Mouse (Mus musculus) frontal cortex, postnatal 14 days (tissue): ENCODE results near the gene Ppp2r5b.
A peak's percentile ranks its signal among the peaks of the same experiment; 100 is the strongest.

ENCODE experiments used
- DNase-seq, 2 experiments: peaks; one replicate each; pipeline ENCODE4 v3.0.0; 2022; ENCODE audit warnings: low spot score in 2 of 2

Ppp2r5b gene

DNA sequence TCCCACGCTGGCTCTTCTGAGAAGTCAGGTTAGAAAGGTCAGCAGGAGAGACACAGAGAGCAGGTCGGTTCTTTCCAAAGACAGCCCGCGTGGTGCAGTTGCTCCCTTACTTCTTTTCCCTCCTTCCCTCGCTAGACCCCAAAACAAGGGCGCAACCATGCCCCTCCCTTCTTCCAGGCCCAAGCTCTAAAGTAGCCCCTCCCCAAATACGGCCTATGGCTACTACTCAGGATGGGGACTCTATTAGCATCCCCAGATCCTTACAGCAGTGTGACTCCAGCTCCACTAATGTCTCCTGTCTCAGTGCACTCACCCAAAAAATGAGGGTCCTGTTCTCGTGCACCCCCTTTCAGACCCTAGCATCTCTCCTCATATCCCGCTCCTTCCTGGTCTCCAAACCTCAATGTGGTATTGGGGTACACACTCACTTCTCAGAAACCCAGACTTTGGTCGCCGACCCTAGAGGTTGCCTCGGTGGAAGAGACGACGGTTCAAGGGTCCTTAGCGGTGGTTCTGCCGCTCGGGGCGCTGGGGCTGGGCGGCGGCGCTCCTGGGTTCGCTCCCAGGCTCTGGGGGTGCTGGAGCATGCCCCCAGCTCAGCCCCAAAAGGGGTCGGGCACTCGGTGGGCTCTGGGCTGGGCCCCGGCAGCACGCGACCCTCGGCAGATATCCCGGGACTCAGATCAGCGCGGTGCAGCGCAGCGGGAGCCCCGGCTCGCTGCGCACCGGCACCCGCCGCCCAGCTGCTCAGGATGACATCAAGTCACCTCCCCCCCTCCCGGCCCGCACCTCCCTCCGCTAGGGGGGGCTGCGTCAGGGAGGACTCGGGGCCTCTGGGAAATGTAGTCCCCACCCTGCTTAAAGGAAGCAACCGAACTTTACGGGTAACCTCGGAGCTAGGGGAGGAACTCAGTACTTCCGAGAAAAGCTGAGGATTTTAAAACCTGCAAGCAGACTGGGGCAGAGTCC is at the start of gene Ppp2r5b:
Ppp2r5b (minus strand) TSS at position 789 of the 969 bp plus-strand sequence.
- peak; percentile 93 for DNase-seq

DNA sequence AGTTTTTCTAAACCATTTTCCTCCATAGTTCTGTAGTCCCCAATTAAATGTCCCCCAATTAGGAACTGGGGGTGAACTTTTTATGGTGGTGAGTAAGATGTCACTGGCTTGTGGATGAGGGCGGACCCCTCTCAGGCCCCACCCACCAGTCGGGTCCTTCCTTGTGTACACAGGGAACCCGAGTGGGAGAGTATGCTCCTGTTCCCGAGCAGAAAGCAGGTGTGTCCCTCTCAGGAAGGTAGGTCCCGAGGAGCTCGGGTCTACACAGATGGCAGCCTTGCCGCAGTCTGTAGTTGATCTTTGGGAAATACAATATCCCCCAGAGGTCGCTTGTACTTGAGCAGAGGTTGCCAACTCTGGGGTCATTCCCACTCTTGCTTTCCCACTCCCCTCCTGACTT is 49.6 kb upstream of the Ppp2r5b start:
- no peak for DNase-seq

DNA sequence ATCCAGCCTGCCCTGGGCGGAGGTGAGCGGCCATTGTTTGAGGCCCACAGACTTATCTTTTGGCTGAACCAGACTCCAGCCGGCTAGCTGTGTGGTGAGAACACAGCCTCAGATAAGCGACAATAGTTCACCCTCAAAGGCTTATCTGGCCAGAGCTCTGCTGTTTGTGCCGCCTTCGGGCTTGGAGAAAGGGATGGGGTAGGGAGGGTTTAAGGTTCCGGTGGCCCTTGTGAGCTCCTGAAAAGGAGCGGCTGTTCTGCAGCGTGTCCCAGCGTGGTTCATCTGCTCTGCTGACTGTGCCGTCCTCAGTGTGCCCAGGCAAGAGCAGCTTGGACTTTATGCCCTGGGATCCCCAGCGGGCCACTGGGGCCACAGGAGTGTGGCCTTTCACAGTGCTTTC is 48.8 kb upstream of the Ppp2r5b start:
- DNase-seq, result no peak

DNA sequence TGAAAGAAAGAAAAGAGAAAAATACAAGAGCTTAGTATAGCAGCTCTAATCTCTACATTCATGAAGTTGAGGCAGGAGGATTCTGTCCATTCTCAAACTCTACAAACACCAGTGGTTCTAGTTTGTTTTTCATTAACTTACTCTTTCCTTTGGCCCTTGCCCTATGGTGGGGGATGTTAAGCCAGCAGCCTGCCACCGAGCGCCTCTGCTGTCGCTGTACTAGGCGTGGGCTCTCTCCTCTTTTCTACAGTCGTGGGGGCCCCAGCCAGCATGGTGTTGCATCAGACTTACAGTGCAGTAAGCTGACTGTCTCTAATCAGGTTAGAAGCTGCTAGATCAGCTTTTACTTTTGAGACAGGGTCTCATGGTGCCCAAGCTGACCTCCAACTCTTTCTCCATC is 47.3 kb upstream of the Ppp2r5b start:
- no peak for DNase-seq

DNA sequence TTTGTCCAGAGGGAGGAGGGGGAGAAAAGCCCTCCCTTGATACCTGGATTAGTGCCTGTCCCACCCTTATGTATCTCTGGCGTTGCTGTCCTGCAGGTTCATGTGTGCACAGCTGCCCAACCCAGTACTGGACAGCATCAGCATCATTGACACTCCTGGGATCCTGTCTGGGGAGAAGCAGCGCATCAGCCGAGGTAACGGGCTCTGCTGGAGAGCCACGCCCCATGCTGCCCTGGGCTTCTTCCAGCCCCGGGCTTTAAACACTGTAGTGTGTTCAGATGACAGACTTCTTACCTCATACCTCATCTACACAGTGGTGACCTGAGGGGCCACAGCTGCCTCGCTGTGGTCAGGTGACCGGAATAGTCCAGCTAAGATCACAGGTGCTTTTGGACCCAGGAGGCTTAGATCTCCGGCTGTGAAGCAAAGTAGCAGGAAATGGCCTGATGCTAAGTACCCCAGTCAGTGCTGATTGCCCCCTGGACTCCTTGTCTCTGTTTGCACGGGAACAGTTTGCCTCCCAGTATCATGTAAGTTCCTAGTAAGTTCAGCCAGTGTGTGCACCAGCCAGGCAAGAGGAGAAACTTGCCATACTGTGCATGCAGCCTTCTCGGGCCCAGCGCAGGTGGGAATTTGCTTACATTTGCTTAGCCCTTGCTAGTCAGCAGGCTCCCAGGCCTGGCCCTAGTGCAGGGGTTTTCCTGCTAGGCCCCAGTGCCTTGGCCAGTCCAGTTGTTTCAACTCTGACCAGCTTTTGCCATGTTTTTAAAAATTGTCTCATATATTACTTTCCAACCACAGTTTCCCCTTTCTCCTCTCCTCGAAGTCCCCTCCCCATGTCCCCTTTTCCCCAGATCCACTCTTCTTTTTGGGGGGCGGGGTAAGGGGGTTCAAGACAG is 45.7 kb upstream of the Ppp2r5b start:
- no peak for DNase-seq

DNA sequence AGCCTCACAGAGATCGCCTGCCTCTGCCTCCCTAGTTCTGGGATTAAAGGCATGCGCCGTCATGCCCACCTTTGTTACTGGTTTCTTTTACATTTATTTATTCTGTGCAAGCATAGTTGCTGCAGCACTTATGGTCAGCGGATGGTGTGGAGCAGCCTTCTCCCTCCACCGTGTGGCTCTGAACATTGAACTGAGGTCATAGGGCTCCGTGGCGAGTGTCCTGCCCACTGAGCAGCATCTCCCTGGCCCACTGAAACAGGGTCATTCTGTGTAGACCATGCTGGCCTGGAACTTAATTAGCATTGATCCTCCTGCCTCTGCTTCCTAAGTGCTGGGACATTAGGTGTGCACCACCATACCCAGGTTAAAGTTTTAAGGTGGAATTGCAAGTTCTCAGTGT is 44.9 kb upstream of the Ppp2r5b start:
- DNase-seq, result no peak

DNA sequence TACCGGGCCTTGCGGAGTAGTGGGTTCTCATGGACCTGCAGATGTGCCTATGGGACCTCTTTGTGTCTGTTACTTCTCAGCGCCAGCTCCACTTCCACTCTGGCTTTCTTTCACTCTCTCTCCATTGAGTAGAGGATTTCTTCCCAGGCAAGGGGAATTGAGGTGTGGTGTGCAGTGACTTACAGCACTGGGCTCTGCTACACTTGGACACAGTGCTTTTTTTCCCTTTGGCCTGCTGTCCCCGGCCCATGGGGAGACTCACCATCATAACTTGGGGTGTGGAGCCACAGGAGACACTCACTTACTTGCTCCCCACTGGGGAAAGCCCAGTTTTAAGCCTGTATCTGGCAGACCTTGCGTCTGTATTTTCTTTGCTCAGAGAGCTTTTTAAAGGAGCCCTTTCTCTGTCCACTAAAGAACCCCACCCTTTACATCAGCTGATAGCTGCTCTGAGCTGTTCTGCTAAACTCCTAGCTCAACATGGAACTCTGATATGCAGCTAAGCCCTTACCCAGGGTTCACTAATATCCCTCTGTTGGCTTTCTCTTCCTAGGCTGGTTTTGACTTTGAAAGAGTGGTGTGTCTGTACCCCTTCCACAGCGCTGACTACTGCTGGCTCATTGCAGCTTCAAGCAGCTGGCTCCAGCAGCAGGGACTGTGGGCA is 43.9 kb upstream of the Ppp2r5b start:
- no peak for DNase-seq

DNA sequence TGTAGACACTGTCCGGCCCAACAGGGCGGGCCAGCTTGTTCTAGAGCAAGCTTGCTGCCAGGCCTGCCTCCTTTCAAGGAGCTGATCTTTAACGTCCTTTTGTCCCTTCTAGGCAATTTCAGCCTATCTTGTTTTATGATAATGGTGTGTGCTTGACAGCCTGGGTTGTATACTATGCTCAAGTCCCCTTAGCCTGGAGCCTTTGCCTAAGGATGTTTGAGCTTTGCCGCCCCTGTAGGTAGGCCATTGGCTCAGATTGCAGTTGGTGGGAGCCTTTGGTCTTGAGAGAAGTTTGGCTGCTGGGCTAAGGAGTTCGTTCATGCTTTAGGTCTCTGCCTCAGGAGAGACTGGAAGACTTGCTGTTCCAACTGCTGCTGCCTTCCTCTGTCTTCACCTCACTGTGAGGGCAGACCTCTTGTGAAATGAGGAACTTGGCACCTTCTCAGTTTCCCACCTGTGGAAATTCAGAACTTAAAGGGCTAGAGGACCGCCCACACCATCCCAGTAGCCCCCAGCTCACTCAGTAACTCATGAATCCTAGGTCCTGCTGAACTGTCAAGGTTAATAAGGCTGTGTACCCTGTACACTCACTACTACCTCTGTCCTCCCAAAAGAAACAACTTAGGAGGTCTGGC is 42.9 kb upstream of the Ppp2r5b start:
- no peak for DNase-seq

DNA sequence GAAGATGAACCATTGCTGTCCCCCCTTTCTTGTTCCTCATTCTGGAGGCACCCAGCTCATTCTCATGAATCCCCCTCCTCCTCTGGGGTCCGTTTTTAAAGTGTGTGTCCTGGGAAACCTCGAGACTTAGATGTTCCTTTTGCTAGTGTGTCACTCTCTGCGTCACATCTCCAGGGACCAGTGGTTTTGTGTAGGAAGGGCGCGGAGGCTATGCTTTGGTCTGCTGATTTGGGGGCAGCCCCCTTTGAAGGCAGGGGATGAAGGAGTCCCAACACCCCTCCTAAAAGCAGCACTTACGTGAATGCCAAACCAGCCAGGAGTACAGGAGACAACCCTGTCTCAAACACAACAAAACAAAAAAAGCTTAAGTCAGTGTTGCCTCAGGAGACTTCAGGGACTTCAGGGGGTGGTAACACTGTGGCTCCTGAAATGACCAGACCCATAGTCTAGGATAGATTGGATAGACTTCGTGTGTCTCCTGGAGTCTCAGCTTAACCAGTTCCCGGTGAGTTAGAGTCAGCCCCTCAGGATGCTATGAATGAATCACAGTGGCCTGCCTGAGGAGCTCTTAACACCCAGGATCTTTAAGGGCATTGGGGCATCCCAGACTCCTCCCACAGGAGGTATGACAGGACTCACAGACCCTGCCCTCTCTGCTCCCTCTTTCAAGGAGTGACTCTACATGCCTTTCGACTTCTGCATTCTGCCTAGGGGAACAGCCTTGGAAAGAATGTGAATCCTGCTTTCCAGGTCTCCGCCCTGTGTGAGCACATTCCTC is 42.2 kb upstream of the Ppp2r5b start:
- no peak for DNase-seq

DNA sequence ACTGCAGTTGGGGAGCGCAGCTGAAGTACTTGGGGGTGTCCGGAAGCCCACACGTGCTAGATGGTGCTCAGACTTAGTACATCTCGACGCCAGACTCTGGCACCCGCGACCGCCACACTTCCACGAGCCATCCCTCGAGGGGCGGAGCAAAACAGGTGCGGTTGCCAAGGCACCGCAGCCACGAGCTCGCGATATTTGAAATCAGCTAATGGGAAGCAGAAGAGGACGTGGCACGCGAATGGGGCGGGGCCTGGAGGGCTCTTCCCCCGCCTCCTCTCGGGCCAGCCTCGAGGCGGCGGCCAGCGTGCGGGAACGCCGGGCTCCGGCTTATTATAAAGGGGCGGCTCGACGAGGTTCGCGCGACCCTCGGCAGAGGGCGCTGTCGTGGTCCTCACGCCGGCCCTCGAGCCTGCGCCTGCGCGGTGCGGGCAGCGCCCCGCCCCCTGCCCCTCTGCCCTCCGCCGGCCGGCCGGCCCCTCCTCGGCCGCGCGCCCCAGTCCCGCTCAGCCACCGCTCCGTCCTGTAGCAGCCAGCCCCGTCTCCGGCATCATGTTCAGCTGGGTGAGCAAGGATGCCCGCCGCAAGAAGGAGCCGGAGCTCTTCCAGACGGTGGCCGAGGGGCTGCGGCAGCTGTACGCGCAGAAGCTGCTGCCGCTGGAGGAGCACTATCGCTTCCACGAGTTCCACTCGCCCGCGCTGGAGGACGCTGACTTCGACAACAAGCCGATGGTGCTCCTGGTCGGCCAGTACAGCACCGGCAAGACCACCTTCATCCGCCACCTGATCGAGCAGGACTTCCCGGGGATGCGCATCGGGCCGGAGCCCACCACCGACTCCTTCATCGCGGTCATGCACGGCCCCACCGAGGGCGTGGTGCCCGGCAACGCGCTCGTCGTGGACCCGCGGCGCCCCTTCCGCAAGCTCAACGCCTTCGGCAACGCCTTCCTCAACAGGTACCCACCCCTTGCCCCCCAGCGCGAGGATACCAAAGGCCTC is 41.1 kb upstream of the Ppp2r5b start, which contains the start of gene Ehd1:
Ehd1 (plus strand) TSS at position 300 of the 996 bp plus-strand sequence.
- DNase-seq, result peak; percentile 94

DNA sequence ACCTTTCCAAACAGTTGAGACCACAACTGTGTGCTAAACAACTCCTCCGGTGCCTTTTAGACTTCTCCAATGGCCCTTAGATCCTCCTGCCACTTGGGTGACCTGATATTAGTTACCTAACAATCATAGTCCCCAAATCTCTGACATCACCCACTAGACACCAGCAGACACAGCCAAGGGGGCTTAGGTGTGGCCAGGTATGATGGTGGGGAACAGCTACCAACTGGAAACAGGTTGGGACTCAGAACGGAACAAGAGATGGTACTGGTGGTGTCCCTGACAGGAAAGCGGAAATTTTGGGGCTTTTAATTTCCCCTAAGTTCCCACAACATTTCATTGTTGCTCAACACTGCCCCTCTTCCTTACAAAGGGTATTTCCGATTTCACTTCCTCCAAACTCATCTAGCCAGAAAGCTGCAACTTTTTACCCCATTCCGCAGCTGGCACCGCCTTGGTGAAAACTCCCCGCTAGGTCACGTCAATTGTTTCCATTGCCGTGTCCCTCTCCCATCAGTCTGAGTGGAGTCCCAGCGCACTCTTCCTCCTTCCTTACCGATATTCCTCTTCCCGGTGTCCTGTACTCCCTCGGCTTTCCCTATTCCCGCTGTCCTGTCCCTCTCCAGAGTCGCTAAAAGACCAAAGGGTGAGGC is 40.2 kb upstream of the Ppp2r5b start:
- DNase-seq, result peak in 1 of 2 experiments; percentile 22

DNA sequence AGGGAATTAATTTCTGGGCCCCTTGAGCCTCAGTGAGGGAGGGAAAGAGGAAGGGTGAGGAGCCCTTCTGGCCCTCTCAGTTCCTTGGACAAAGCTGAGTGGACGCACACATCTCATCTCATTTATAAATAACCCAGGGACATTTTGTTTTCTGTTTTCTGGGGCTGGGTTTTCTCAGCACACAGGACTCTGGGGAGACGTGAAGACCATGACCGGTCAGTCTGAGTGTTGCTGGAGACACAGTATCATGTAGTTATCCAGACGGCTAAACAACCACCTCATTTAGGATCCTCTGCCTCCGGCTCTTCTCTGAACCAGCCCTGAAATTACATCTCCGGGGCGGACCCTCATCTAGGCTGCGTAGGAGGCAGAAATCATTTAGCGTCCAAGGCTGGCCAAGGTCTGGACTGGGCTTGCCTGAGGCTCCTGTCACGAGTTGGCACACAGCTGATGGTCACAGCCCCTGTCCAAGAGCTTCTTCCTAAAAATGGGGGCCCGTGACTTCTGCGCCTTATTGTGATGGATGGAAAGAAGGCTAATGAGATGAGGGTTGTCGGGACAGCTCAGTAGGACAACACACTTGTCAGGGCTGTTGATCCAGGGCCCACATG is 38.4 kb upstream of the Ppp2r5b start:
- no peak for DNase-seq

DNA sequence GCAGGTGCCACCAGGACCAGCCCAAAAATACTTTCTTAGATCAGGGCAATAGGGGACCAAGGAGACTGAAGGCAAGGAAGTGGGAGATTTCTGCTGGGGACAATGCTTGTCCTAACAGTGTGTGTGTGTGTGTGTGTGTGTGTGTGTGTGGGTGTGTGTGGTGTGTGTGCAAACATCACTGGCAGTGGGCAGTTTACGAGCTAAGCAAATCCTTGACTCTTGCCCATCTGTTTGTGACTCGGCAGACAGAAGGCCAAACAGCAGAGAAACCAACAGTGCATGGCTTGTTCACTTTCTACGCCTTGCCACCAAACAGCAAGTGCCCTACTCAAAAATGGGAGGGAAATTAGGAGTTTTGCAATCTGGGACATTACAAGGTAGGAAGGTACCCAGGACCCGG is 37.9 kb upstream of the Ppp2r5b start:
- no peak for DNase-seq

DNA sequence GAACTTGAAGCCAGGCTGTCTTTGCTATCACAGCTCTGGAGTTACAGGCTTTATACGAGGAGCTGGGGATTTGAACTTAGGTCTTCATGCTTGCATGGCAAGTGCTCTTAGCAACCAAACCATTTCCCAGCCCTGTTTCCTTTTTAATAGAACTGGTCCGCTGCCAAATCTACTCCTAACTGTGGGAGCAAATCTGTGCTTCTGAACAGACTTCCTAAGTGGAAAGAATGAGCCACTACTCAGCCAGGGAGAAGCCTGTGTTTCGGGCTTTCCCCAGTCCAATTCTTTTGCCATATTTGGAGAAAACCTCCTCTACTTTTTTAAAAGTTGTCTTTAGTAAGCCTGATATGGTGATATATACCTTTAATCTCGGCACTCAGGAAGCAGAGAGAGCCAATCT is 37.1 kb upstream of the Ppp2r5b start:
- DNase-seq, result no peak

DNA sequence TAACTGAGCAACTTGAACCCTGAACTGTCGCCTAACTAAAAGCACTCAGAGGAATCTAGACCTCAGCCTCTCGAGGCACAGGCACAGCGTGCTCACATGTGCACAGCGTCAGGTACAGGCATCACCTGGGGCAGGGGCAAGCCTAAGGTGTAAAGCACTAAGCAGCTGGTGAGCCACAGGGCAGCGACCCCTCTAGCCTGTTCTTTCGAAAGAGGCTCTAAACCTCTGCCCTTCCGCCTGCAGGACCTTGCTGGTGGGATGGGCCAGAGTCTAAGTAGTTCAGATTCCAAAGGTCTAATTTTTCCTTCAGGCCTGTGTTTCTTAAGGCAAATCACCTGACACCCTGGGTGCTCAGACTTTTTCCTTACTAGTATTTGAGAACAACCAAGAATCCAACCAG is 36.4 kb upstream of the Ppp2r5b start:
- DNase-seq, result no peak

DNA sequence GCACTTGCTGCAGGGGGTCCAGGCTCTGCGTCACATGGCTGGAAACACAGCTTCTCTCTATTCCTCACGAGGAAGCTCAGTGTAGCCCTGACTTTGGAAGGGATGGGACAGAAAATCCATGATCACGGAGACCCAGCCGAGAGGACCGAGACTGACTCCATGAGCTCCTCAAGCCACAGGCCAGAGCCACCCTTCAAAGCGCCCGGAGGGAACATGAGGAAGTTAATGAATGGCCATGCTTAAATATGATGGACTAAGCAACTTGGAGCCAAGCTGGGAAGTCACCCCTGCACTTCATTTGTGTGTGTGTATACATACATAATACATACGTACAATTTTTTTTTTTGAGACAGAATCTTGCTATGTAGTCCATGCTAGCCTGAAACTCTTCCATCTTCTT is 35.5 kb upstream of the Ppp2r5b start:
- DNase-seq, result no peak

DNA sequence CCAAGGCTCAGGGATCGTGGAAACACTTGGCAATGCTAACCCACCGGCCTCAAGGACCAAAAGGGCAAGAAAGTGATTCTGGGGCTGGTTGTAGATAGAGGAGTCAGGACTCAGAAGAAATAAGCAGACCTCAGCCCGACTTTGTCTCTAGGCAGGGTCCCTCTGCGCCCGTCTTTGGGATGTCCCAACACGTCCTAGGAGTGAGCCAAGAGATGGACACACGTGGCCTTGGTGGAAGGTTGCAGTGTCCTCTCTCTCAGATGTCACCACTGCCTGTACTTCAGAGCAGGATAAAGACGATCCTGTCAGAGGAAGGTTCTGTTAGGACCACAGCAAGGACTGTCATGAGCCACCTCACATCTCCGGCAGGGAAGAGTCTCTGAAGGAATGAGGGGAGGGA is 35.0 kb upstream of the Ppp2r5b start:
- DNase-seq, result no peak

DNA sequence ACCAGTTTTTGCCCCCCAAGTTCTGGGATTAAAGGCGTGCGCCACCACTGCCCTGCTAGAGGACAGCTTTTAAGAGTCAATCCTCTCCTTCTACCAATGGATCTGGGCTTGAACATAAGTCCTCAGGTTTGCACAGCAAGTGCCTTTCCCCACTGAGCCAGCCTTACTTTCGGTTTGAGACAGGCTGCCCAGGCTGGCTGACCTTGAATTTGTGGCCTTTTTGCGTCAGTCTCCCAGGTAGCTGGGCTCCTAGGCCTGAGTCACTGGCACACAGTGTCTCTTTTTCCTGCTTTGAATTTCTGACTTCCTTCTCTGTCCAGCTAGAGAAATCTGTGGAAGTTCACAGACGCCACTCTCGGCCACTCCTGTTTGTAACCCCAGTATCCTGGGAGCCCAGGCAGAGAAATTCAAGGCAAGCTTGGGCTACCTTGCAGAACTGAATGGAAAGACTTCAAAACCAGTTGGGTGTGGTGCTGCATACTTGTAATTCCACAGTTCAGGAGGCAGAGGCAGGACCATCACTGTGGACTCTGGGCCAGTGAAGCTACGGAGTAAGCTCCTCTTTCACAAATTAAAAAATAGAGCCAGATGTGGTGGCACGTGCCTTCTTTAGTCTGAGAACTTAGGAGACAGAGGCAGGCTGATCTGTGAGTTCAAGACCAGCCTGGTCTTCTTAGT is 34.3 kb upstream of the Ppp2r5b start:
- DNase-seq, result no peak
